ENCODE assay signal across 9 mouse cellular contexts in genomic region chr7:80116158-80116557, GRCm38 (mm10). TPM values are rescaled to one million over a fixed set of nuclear protein-coding genes. Genes with fewer than 3 reads are reported as not detected.
A peak's percentile ranks its signal among the peaks of the same experiment; 100 is the strongest.
DNase-seq lines count a peak whose midpoint lies in the region; ATAC-seq and TF ChIP-seq lines count a peak whose summit lies in the region.
"Had no signal": no experiment of that assay in that cellular context is flagged by ENCODE, and none has a peak within 500 bp of the region (broad histone marks: within the 10 kb centered on the region; RNA-seq: fewer than 3 reads in every experiment).

No protein-coding gene starts in this region.

- 86% methylated on average over 2 of the region's 2 CpGs for WGBS in forebrain, embryonic 10.5 days
- WGBS in hindbrain, postnatal 0 days, result 66% methylated on average over 2 of the region's 2 CpGs
- WGBS in midbrain, embryonic 10.5 days, result 82% methylated on average over 2 of the region's 2 CpGs

- H3K9ac ChIP-seq in hindbrain, postnatal 0 days (replicated peaks; ENCODE audit: low read length), result no peak overlapping the region

- ATAC-seq in hindbrain, postnatal 0 days, result no peak

- no peaks in the 10 kb centered on the region for H3K27me3 ChIP-seq in forebrain, embryonic 10.5 days (ENCODE audit: poor library complexity, severe bottlenecking)
- H3K27me3 ChIP-seq in hindbrain, postnatal 0 days (ENCODE audit: insufficient read depth, low read length), result no peaks in the 10 kb centered on the region
- H3K27me3 ChIP-seq in midbrain, embryonic 10.5 days (ENCODE audit: low read depth, poor library complexity, severe bottlenecking), result peaks cover 6% of the 10 kb centered on the region; the same call in 1 of the 2 replicates

- 0 out of 2 replicates have a peak overlapping the region, but pooled peaks have one; percentile 98 for H3K27ac ChIP-seq in forebrain, embryonic 10.5 days
- H3K27ac ChIP-seq in hindbrain, postnatal 0 days, result no peak overlapping the region
- H3K27ac ChIP-seq in midbrain, embryonic 10.5 days (replicated peaks), result no peak overlapping the region

- H3K36me3 ChIP-seq in forebrain, embryonic 10.5 days (replicated peaks), result peaks cover 21% of the 10 kb centered on the region
- H3K36me3 ChIP-seq in hindbrain, postnatal 0 days (ENCODE audit: insufficient read depth, low read length), result no peaks in the 10 kb centered on the region
- peaks cover 12% of the 10 kb centered on the region for H3K36me3 ChIP-seq in midbrain, embryonic 10.5 days

- H3K9me3 ChIP-seq in forebrain, embryonic 10.5 days, result no peaks in the 10 kb centered on the region
- no peaks in the 10 kb centered on the region for H3K9me3 ChIP-seq in hindbrain, postnatal 0 days (ENCODE audit: low read length)
- H3K9me3 ChIP-seq in midbrain, embryonic 10.5 days (replicated peaks), result no peaks in the 10 kb centered on the region

- H3K4me3 ChIP-seq in forebrain, embryonic 10.5 days, result peak overlapping the region; percentile 98
- peak overlapping the region; percentile 49; the same call in 1 of the 2 replicates for H3K4me3 ChIP-seq in hindbrain, postnatal 0 days (ENCODE audit: low read length)
- H3K4me3 ChIP-seq in midbrain, embryonic 10.5 days, result peak overlapping the region; percentile 80

- H3K4me2 ChIP-seq in hindbrain, postnatal 0 days (ENCODE audit: low read depth, low read length), result peak overlapping the region; percentile 61

- DNase-seq in adrenal gland, postnatal 25 days, result peak; percentile 76
- DNase-seq in forebrain, embryonic 10.5 days (ENCODE audit: extremely low spot score, low spot score), result no peak
- no peak for DNase-seq in hindbrain, postnatal 0 days (ENCODE audit: low spot score)
- no peak for DNase-seq in midbrain, embryonic 10.5 days (ENCODE audit: low spot score)
- DNase-seq in B cell, adult 2 months, result no peak
- DNase-seq in cerebellum, adult 11 months, result no peak
- DNase-seq in cerebellum, adult 8-10 months, result no peak
- DNase-seq in cerebellum, adult 9-11 months, result no peak
- DNase-seq: gastrocnemius, postnatal 10 days had no signal

- peaks cover 51% of the 10 kb centered on the region for H3K4me1 ChIP-seq in forebrain, embryonic 10.5 days
- peaks cover 18% of the 10 kb centered on the region for H3K4me1 ChIP-seq in hindbrain, postnatal 0 days (ENCODE audit: insufficient read depth, low read length)
- peaks cover 44% of the 10 kb centered on the region for H3K4me1 ChIP-seq in midbrain, embryonic 10.5 days

- no peak for TF ChIP-seq CTCF in hindbrain, postnatal 0 days (IDR thresholded peaks at IDR 0.05; ENCODE audit: low read depth)

RNA-seq across cellular contexts. Expression of gene Idh2, which starts 1.0 kb away (rescaled TPM):
- 152 and 173 TPM in 2 replicates for total RNA-seq in adrenal gland, postnatal 25 days (2021)
- polyA plus RNA-seq in forebrain, embryonic 10.5 days (2016; fragmentation: Nextera tagmentation; extraction: Ambion mirVana), result 462 and 476 TPM in 2 replicates
- total RNA-seq in hindbrain, postnatal 0 days (2014; rRNA removed), result 126 and 161 TPM in 2 replicates
- 152 and 158 TPM in 2 replicates for polyA plus RNA-seq in hindbrain, postnatal 0 days (2015; fragmentation: Nextera tagmentation; extraction: Ambion mirVana)
- 428 and 429 TPM in 2 replicates for polyA plus RNA-seq in midbrain, embryonic 10.5 days (2016; fragmentation: Nextera tagmentation; extraction: Ambion mirVana)
